8 mouse cellular contexts compared by ENCODE assay signal in the genomic region with DNA sequence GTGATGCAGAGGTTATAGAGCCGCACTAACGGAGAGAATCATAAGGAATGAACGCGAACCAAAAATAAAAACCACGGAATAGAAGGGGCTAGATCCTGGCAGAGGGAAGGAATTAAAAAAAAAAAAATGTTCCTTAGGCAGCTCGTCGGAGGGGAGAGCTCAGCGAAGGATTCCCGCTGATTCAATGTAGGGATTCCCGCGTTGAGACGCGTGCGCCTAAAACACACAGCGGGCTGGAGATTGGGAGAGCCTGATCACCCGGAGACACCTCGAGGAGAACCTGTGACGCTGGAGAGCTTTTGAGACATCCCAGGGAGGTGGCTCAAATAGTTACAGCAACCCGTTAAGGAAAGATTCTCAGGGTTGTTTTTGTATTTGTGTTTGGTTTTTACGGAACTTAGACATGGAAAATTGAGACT. TPM values are rescaled to one million over a fixed set of nuclear protein-coding genes. Genes with fewer than 3 reads are reported as not detected.
DNase-seq lines count a peak whose midpoint lies in the region; ATAC-seq lines count a peak whose summit lies in the region.

No protein-coding gene starts in this region.

- peak overlapping the region; percentile 27; the same call in 1 of the 2 replicates for H3K27ac ChIP-seq in liver, embryonic 12.5 days

- peak overlapping the region; percentile 62 for H3K9ac ChIP-seq in liver, embryonic 12.5 days

- H3K36me3 ChIP-seq in liver, embryonic 12.5 days, result no peaks in the 10 kb centered on the region

- H3K27me3 ChIP-seq in liver, embryonic 12.5 days (replicated peaks), result peaks cover 16% of the 10 kb centered on the region

- H3K4me2 ChIP-seq in liver, embryonic 12.5 days, result peak overlapping the region; percentile 78

- peaks cover 28% of the 10 kb centered on the region for H3K4me1 ChIP-seq in liver, embryonic 12.5 days

- peak overlapping the region; percentile 62 for H3K4me3 ChIP-seq in liver, embryonic 12.5 days

- 1% methylated on average over 20 of the region's 20 CpGs for WGBS in liver, embryonic 12.5 days (ENCODE audit: insufficient replicate concordance)

- H3K9me3 ChIP-seq in liver, embryonic 12.5 days (replicated peaks), result no peaks in the 10 kb centered on the region

- DNase-seq in cerebellum, postnatal 4 days (ENCODE audit: low spot score in 2 of 2), result no peak
- peak; percentile 15 for DNase-seq in ovary, postnatal 36 days (ENCODE audit: low spot score)
- DNase-seq in ovary, adult 18-20 months (ENCODE audit: low spot score), result no peak
- DNase-seq in right cerebral cortex, postnatal 10 days (ENCODE audit: low spot score in 2 of 2), result peak; percentile 81 to 82
- DNase-seq in adrenal gland, adult (ENCODE audit: inconsistent age in 2 of 2, low spot score in 1 of 2), result no peak

- peak; percentile 46; the same call in 1 of the 2 replicates for ATAC-seq in cerebellum, adult (ENCODE audit: insufficient number of reproducible peaks, low FRiP score, low TSS enrichment)
- ATAC-seq in granulocyte monocyte progenitor cell, adult 5-6 weeks (replicated peaks; ENCODE audit: poor library complexity, severe bottlenecking), result peak; percentile 6; the same call in 1 of the 2 replicates
- peak; percentile 48 for ATAC-seq in liver, embryonic 12.5 days

RNA-seq across cellular contexts. Expression of gene Abt1, which starts 11.4 kb away (rescaled TPM):
- 2.9 and 5.7 TPM in 2 replicates for total RNA-seq in granulocyte monocyte progenitor cell, adult 5-6 weeks (2014; fragmentation: Nextera tagmentation)
- total RNA-seq in granulocyte monocyte progenitor cell, adult 5-6 weeks (2017), result 11.0 and 13.7 TPM in 2 replicates
- polyA plus RNA-seq in liver, embryonic 12.5 days (2016; fragmentation: Nextera tagmentation; extraction: Ambion mirVana), result 8.8 and 9.6 TPM in 2 replicates

RNA-seq across cellular contexts. Expression of gene Zfp322a, which starts 43.2 kb away (rescaled TPM):
- 21.8 and 34.5 TPM in 2 replicates for total RNA-seq in granulocyte monocyte progenitor cell, adult 5-6 weeks (2014; fragmentation: Nextera tagmentation)
- total RNA-seq in granulocyte monocyte progenitor cell, adult 5-6 weeks (2017), result 43.7 and 71.1 TPM in 2 replicates
- 19.5 and 21.6 TPM in 2 replicates for polyA plus RNA-seq in liver, embryonic 12.5 days (2016; fragmentation: Nextera tagmentation; extraction: Ambion mirVana)

RNA-seq across cellular contexts. Expression of gene Btn1a1, which starts 53.5 kb away (rescaled TPM):
- not detected in 2 replicates for total RNA-seq in granulocyte monocyte progenitor cell, adult 5-6 weeks (2014; fragmentation: Nextera tagmentation)
- total RNA-seq in granulocyte monocyte progenitor cell, adult 5-6 weeks (2017), result not detected in 2 replicates
- polyA plus RNA-seq in liver, embryonic 12.5 days (2016; fragmentation: Nextera tagmentation; extraction: Ambion mirVana), result 1.9 and 2.5 TPM in 2 replicates

Comparison
In these comparisons a context has a peak if more than half of its experiments do, and no peak if none do; other contexts are left out.
1. DNase-seq: peak in ovary, postnatal 36 days (single experiment) and right cerebral cortex, postnatal 10 days (2 of 2); none in cerebellum, postnatal 4 days (0 of 2), ovary, adult 18-20 months (single experiment) and adrenal gland, adult (0 of 2).
2. Peak in every context shown above with its lines, with median percentiles within 50 percentile points of each other: ATAC-seq.